Mouse (Mus musculus) adrenal gland, adult 8-10 months (tissue): Measurements from ENCODE around the gene Rassf2. TPM values are rescaled to one million over a fixed set of nuclear protein-coding genes. Genes with fewer than 3 reads are reported as not detected.

Source experiments
- DNase-seq: peaks from one replicate; pipeline ENCODE4 v3.0.0; 2022
- total RNA-seq, 4 experiments: library from RNA; stranded (reverse); gene quantifications; 2 replicates each; pipeline ENCODE4 v1.2.4; 2022

Rassf2 gene
- total RNA-seq, 4 experiments from 2014 or later, result 10.2 to 14.5 (median 12.2) TPM

DNA sequence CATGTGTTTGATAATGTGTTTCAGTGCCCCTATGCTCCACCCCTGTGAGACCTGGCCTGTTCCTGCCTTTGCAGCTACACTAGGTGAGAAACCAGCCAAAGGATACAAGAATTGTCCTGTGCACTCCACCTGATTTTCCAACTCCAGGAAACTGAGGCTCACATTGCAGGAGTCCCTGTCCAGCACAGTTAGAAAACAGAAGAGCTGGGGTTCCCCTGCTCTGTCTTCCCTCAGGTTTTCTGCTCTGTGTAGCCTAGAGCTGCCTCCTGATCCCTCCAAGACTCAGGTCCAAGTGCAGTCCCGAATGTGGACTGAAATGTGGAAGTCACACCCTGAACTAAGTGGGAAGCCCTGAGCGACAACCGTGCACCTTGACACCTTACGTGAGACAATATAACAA is 76.3 kb downstream of the Rassf2 start:
- no peak for DNase-seq

DNA sequence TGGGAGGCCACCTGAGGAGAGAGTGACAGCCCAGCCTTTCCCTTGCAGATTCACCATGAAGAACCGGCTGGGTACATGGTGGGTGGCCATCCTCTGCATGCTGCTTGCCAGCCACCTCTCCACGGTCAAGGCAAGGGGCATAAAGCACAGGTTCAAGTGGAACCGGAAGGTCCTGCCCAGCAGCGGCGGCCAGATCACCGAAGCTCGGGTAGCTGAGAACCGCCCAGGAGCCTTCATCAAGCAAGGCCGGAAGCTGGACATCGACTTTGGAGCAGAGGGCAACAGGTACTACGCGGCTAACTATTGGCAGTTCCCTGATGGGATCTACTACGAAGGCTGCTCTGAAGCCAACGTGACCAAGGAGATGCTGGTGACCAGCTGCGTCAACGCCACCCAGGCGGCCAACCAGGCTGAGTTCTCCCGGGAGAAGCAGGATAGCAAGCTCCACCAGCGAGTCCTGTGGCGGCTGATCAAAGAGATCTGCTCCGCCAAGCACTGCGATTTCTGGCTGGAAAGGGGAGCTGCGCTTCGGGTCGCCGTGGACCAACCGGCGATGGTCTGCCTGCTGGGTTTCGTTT is 77.0 kb downstream of the Rassf2 start:
- no peak for DNase-seq

DNA sequence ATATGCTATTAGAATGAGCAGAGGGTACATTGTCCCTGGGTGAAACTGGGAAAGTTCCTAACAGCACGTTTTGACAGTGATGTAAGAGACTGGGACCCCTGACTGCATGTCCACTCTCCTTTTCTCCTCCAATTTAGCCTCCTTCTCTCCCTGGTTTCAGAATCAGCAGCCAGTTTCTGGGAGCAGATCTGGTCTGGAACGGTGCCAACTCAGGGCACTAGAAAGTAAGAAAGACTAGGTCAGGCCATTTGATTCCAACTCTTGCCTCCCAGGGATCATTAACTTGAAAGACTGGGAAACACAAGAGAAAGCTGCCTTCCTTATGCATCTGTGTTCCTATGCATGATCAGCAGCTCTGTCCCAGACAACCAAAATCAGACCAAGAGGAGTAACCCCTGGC is 77.6 kb downstream of the Rassf2 start:
- DNase-seq, result no peak

DNA sequence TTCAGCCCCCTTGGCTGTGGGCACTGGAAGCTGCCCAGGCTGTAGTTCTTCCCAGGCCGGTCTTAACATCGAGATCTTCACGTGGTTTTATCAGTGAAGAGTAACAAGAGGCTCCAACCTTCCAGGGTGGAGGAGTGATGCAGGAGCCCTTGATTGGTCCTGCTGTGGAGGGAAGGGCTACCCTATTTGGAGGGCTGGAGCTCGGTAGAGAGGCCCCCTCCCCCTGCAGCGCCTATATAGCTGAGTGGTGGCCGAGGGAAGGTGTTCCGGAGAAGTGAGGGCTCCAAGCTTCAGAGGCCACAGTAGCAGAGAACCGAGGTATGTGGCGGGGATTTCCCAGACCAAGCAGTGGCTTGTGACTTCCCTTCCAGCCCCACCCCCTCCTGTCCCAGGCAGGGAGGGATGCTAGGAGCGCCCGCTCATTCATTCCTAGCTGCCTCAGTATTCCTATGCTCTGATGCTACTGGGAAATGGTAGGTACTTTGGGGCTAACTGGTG is 79.4 kb downstream of the Rassf2 start, which contains the start of gene Prnd:
Gene Prnd, plus strand, starts transcription at position 264 of the 498 bp plus-strand sequence.
- no peak for DNase-seq

DNA sequence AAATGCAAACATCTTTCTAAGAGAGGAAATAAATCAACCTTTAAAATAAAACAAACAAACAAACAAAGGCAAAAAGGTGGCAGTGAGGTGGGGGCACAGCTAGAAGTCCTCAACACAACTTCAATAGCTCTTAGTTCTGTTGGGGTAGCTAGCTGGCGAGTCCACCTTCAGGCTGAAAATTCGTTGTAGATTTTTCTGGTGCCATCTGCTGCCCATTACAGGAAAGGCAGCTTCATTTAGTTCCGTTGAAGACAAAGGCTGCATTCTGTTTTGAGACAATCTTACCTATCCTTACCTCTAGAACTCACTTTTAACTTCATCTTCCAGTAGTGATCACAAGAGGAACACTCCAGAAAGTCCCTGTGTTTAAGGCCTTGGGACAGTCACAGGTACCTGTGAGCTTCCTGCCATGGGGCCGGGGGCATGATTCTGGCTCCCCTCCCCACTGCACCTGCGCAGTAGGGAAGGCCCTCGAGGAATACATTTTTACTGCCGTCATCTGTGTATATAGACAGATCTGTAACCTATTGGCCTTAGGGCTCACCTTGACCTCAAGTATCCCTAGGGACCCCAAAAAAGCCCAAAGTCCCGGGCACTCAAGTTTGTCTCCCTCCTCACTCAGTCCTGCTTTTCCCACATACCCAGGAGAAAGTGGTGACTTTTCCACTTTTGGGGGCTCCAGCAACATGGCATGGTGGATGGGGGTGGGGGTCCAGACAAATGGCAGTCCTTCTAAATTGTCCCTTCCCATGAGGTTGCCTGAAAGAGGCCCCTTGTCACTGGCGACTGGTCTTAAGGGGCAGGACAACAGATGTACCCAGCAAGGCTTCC is 80.1 kb downstream of the Rassf2 start:
- DNase-seq, result no peak

DNA sequence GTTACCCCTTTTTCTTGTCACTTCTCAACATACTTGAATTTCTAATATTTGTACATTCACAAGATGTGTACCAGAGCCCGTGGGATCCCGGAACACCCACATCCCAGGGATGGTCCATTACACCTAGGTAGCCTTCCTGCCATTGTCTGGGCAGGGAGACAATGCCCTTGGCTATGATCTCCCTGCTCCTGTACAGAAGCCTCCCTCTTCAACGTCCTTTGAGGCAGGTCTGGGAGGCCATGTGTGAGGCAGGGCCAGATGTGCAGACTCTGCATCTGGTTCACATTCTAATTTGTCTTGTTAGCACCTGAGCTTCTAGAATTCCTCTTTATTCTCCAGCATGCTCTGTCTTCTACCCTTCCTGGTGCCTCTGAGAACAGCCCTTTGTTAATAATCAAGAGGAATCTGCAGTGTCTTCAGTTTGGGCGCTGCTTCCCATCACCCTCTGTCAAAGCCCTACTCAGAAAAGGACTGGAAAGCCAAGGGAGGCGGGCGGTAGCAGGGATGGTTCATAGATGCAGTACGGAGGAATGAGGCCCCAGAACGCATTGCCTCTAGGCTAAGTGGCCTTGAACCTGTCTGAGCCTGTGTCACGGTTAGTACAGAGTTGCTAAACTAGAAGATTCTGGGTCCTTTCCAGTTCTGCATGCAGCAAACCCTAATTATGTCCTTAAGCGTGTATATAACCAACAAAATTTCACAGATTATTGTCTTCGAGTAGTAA is 81.0 kb downstream of the Rassf2 start:
- DNase-seq, result no peak

DNA sequence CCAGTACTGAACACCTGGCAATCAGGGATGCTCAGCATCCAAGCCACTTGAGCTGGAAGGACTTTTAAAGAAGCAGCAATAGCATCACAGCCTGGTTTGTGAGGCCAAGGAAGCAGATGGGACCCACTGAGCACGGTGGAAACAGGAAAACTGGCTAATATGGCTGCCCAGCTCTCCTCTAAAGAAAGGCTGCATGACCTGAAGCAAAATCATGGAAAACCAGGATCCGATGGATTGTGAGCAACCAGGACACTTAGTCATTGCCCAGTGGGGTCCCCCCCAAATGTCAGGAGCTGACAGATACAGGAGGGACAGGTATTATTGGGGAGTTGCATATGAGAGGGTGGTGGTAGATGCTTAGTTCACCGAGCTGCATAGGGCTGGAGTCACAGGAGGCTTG is 81.9 kb downstream of the Rassf2 start:
- no peak for DNase-seq

DNA sequence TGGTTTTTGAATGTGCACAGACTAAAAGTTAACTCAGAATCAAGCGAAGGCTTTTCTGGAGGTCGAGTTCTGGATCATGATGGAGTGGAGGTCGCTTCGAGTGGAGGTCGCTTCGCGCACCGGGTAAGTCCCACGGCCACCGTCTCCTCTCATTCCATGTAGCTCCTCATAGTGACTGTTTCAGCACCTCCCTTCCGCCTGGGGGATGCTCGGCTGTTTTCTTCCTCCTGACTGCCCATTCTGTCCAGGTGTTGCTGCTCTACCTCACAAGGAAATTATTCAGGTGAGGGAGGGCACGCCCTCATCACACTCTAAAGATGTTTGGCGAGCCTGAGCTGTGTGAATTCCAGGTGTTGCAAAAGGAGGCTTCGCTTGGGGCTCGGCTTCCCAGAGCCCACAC is 83.7 kb downstream of the Rassf2 start:
- DNase-seq, result no peak

DNA sequence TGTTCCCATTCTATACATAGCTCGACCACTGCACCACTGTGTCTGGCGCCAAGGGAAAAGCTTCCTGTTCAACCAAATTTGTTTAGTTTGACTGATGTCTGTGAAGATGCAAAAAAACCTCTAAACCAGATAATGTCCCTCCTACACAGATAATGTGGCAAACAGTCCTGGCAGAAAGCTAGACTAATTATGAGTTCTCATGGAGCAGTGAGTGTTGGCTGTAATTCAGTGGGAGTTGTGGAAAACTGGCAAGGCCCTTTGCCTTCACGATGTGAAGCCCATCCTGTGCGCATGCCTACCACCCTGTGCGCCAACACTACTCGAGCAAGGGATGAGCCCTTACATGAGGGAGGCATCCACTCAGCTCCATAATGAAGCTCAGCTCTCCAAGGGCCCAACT is 84.3 kb downstream of the Rassf2 start:
- no peak for DNase-seq

DNA sequence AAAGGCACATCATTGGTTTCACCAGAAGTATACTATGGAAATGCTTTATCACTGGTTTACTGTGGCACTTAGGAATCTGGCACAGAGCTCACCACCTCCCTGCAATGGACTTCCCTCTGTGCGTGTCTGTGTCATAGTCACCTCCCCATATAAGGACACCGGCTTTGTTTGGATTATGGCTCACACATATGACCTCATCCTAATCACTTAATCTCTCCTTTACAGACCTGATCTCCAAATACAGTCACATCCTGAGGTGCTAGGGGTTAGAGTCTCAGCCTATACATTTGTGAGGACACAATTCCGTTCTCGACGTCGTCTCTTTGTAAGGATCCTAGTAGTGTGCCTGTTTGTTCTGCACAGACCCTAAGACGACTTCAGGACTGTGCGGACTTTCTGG is 84.8 kb downstream of the Rassf2 start:
- no peak for DNase-seq

DNA sequence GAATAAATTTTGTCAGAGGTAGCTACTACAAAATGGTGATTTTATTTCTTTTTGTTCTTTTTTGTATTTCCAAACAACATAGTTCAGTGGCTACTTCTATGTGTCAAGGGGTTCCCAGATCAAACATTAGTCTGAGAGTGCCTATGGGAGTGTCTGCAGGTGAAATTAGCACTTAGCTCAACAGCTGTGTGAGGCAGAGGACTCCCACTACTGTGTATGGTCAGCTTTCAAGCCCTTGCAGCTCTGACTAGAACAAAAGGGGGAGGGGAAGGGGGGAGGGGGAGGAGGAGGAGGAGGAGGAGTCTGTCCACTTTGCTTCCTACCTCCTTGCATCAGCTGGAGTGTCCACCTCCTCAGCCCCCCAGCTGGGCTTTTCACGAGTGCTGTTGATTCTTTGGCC is 85.7 kb downstream of the Rassf2 start:
- no peak for DNase-seq

DNA sequence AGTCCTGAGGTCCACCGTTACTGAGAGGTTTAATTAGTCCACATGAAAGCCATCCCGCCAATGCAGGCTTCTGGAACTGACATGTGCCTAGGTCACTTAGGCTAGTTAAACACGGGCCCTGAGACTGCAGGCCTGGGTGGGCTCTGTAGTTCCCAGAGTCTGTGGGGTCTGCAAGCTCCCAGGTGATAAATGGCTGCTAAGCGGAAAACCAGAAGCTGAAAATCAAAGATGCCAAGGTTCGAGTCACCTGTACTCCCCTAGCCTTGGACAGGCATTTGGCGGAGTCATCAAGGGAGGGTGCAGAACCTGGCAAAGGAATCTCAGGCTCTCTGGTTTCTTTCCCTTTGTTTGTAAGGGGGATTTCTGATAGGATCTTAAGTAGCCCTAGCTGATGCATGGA is 88.6 kb downstream of the Rassf2 start:
- no peak for DNase-seq

DNA sequence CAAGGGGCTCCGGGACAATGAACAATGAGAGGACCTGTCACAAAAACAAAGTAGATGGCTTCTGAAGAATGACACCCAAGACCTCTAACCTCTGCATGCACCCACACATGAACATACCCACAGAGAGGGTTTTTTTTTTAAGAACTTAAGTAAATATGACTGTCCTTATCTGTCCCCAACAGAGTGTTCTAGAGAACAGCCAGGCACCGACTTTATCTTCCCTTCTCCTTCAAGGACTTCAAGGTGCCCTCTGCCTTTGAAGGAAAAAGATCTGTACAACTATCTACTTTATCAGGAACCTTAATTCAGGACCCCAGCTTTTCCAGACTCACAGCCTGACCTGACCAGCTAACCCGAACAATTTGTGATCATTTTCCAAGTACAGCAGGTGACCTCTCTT is 89.6 kb downstream of the Rassf2 start:
- DNase-seq, result no peak

Other genes starting within 250 kb of the Rassf2 start
- not detected for gene Erv3, start 170.5 kb downstream of the Rassf2 start, total RNA-seq
- gene Prnp, start 120.3 kb downstream of the Rassf2 start, total RNA-seq, result 100 to 1,000 TPM in 3 of 4 experiments, 10 to 100 TPM in 1; 98.3 to 196 (median 146) TPM
- not detected for gene Prn, start 120.3 kb downstream of the Rassf2 start, total RNA-seq
- 1 to 10 TPM in 1 of 4 experiments, under 1 TPM in 3; 0.29 to 1.1 (median 0.62) TPM for gene Prnd, start 79.4 kb downstream of the Rassf2 start, total RNA-seq
- gene Slc23a2, start 114.8 kb upstream of the Rassf2 start, total RNA-seq, result 100 to 1,000 TPM; 102 to 154 (median 134) TPM
- gene Tmem230, start 217.5 kb upstream of the Rassf2 start, total RNA-seq, result 10 to 100 TPM; 44.1 to 48.7 (median 46.3) TPM
- gene Pcna, start 223.1 kb upstream of the Rassf2 start, total RNA-seq, result 10 to 100 TPM; 58.8 to 71.5 (median 65.4) TPM
- 100 to 1,000 TPM in 1 of 4 experiments, 10 to 100 TPM in 3; 73.5 to 114 (median 87.4) TPM for gene Cds2, start 232.9 kb upstream of the Rassf2 start, total RNA-seq